Comparison of ENCODE assay signal across 7 mouse cellular contexts in genomic region chr2:164909542-164909941, GRCm38 (mm10). TPM values are rescaled to one million over a fixed set of nuclear protein-coding genes. Genes with fewer than 3 reads are reported as not detected.
DNase-seq lines count a peak whose midpoint lies in the region; ATAC-seq and TF ChIP-seq lines count a peak whose summit lies in the region.

No protein-coding gene starts in this region.

- no peak for TF ChIP-seq CTCF in E14TG2a.4 (conservative IDR thresholded peaks at IDR 0.05; ENCODE audit: low read length)
- TF ChIP-seq CTCF in kidney, adult 2 months (conservative IDR thresholded peaks at IDR 0.05; ENCODE audit: insufficient read depth, insufficient read length, low read depth, low read length): peak; percentile 74

- H3K9ac ChIP-seq in forebrain, embryonic 16.5 days (replicated peaks; ENCODE audit: low read depth, low read length): no peak overlapping the region
- H3K9ac ChIP-seq in lung, embryonic 16.5 days (ENCODE audit: low read length): peak overlapping the region; percentile 96

- peaks cover 6% of the 10 kb centered on the region for H3K9me3 ChIP-seq in E14TG2a.4 (ENCODE audit: low read length)
- peaks cover 4% of the 10 kb centered on the region for H3K9me3 ChIP-seq in forebrain, embryonic 16.5 days (ENCODE audit: control insufficient read depth, low read length)
- H3K9me3 ChIP-seq in lung, embryonic 16.5 days (ENCODE audit: control insufficient read depth, low read length): peaks cover 6% of the 10 kb centered on the region

- H3K4me1 ChIP-seq in E14TG2a.4 (replicated peaks; ENCODE audit: low read depth, low read length): peaks cover 59% of the 10 kb centered on the region
- peaks cover 21% of the 10 kb centered on the region for H3K4me1 ChIP-seq in forebrain, embryonic 16.5 days (replicated peaks; ENCODE audit: control insufficient read depth, insufficient read depth, low read length)
- H3K4me1 ChIP-seq in kidney, adult 2 months (ENCODE audit: control insufficient read depth, insufficient read depth, low read length): peaks cover 12% of the 10 kb centered on the region; the same call in 1 of the 2 replicates
- H3K4me1 ChIP-seq in lung, embryonic 16.5 days (replicated peaks; ENCODE audit: control insufficient read depth, insufficient read depth, low read length): peaks cover 16% of the 10 kb centered on the region

- DNase-seq in adipocyte (ENCODE audit: low spot score): peak; percentile 72
- peak; percentile 67 for DNase-seq in kidney, adult 2 months
- peak; percentile 67 for DNase-seq in splenic B cell, adult 2 months (ENCODE audit: low read depth, low spot score)
- DNase-seq in left cerebral cortex, postnatal 36 days (ENCODE audit: low spot score in 2 of 2): no peak

- TF ChIP-seq POLR2A in kidney, adult 2 months (IDR thresholded peaks at IDR 0.05; ENCODE audit: low read depth, low read length): no peak

- 95% methylated on average over 1 of the region's 1 CpGs for WGBS in forebrain, embryonic 16.5 days
- WGBS in kidney, adult 2 months: 68% methylated on average over 1 of the region's 1 CpGs
- 74% methylated on average over 1 of the region's 1 CpGs for WGBS in lung, embryonic 16.5 days

- ATAC-seq in forebrain, embryonic 16.5 days: no peak
- no peak for ATAC-seq in lung, embryonic 16.5 days (ENCODE audit: low read depth)

- H3K36me3 ChIP-seq in E14TG2a.4 (ENCODE audit: insufficient read depth, low read length): peaks cover 66% of the 10 kb centered on the region
- H3K36me3 ChIP-seq in forebrain, embryonic 16.5 days (ENCODE audit: control insufficient read depth, insufficient read depth): peaks cover 30% of the 10 kb centered on the region
- peaks cover 8% of the 10 kb centered on the region; the same call in 1 of the 2 replicates for H3K36me3 ChIP-seq in kidney, adult 2 months (ENCODE audit: control insufficient read depth, insufficient read depth, low read length)
- H3K36me3 ChIP-seq in lung, embryonic 16.5 days (ENCODE audit: control insufficient read depth, insufficient read depth, low read length): peaks cover 42% of the 10 kb centered on the region
- H3K36me3 ChIP-seq in splenic B cell, adult 2 months (ENCODE audit: control insufficient read depth, insufficient read depth, low read length, poor library complexity, severe bottlenecking): peaks cover 22% of the 10 kb centered on the region

- peak overlapping the region; percentile 95 for H3K4me3 ChIP-seq in E14TG2a.4 (replicated peaks; ENCODE audit: low read length)
- H3K4me3 ChIP-seq in forebrain, embryonic 16.5 days (replicated peaks; ENCODE audit: low read length): no peak overlapping the region
- 0 out of 2 replicates have a peak overlapping the region, but pooled peaks have one; percentile 63 for H3K4me3 ChIP-seq in kidney, adult 2 months (ENCODE audit: insufficient read depth, low read depth, low read length)
- H3K4me3 ChIP-seq in lung, embryonic 16.5 days (ENCODE audit: low read length): peak overlapping the region; percentile 78

- intact Hi-C loops in left cerebral cortex, postnatal 36 days (cut with DNase I): no loop called here

- peak overlapping the region; percentile 96; the same call in 1 of the 2 replicates for H3K4me2 ChIP-seq in forebrain, embryonic 16.5 days (ENCODE audit: low read length)
- peak overlapping the region; percentile 75 for H3K4me2 ChIP-seq in lung, embryonic 16.5 days (ENCODE audit: low read depth, low read length)

- H3K27me3 ChIP-seq in E14TG2a.4 (ENCODE audit: insufficient read depth, low read length): no peaks in the 10 kb centered on the region
- no peaks in the 10 kb centered on the region for H3K27me3 ChIP-seq in forebrain, embryonic 16.5 days (replicated peaks; ENCODE audit: control insufficient read depth, insufficient read depth, low read length)
- no peaks in the 10 kb centered on the region for H3K27me3 ChIP-seq in kidney, adult 2 months (replicated peaks; ENCODE audit: control insufficient read depth, insufficient read depth, low read length)
- no peaks in the 10 kb centered on the region for H3K27me3 ChIP-seq in lung, embryonic 16.5 days (ENCODE audit: control insufficient read depth, insufficient read depth, low read depth, low read length)
- H3K27me3 ChIP-seq in splenic B cell, adult 2 months (ENCODE audit: control insufficient read depth, insufficient read depth, low read length, poor library complexity, severe bottlenecking): no peaks in the 10 kb centered on the region; the same call in 1 of the 2 replicates

- H3K27ac ChIP-seq in forebrain, embryonic 16.5 days (ENCODE audit: low read length): no peak overlapping the region
- no peak overlapping the region for H3K27ac ChIP-seq in kidney, adult 2 months (ENCODE audit: insufficient read depth, low read depth, low read length)
- H3K27ac ChIP-seq in lung, embryonic 16.5 days (ENCODE audit: low read length): no peak overlapping the region

RNA-seq across cellular contexts. Expression of gene Zfp335, which starts 2.0 kb away (rescaled TPM):
- 16.2 and 19.9 TPM in 2 replicates for polyA plus RNA-seq in forebrain, embryonic 16.5 days (2015; fragmentation: Nextera tagmentation; extraction: Ambion mirVana)
- 20.4 and 25.7 TPM in 2 replicates for polyA plus RNA-seq in kidney, adult 2 months (2012; rRNA removed)
- polyA plus RNA-seq in lung, embryonic 16.5 days (2015; fragmentation: Nextera tagmentation; extraction: Ambion mirVana): 14.3 and 14.6 TPM in 2 replicates
- total RNA-seq in left cerebral cortex, postnatal 36 days (2021): 10 to 100 TPM; 22.6 to 28.5 TPM

RNA-seq across cellular contexts. Expression of gene Pcif1, which starts 30.4 kb away (rescaled TPM):
- polyA plus RNA-seq in forebrain, embryonic 16.5 days (2015; fragmentation: Nextera tagmentation; extraction: Ambion mirVana): 79.3 and 93.7 TPM in 2 replicates
- 37.2 and 43.1 TPM in 2 replicates for polyA plus RNA-seq in kidney, adult 2 months (2012; rRNA removed)
- polyA plus RNA-seq in lung, embryonic 16.5 days (2015; fragmentation: Nextera tagmentation; extraction: Ambion mirVana): 75.3 and 75.8 TPM in 2 replicates
- total RNA-seq in left cerebral cortex, postnatal 36 days (2021): 10 to 100 TPM; 42.8 to 46.7 TPM

RNA-seq across cellular contexts. Expression of gene Mmp9, which starts 31.0 kb away (rescaled TPM):
- 16.9 and 20.6 TPM in 2 replicates for polyA plus RNA-seq in forebrain, embryonic 16.5 days (2015; fragmentation: Nextera tagmentation; extraction: Ambion mirVana)
- polyA plus RNA-seq in kidney, adult 2 months (2012; rRNA removed): 1.7 and 1.8 TPM in 2 replicates
- polyA plus RNA-seq in lung, embryonic 16.5 days (2015; fragmentation: Nextera tagmentation; extraction: Ambion mirVana): 2.0 and 7.8 TPM in 2 replicates
- total RNA-seq in left cerebral cortex, postnatal 36 days (2021): 1 to 10 TPM; 1.7 to 2.1 TPM

RNA-seq across cellular contexts. Expression of gene Slc12a5, which starts 51.1 kb away (rescaled TPM):
- polyA plus RNA-seq in forebrain, embryonic 16.5 days (2015; fragmentation: Nextera tagmentation; extraction: Ambion mirVana): 13.1 and 22.4 TPM in 2 replicates
- 1.5 and 2.2 TPM in 2 replicates for polyA plus RNA-seq in kidney, adult 2 months (2012; rRNA removed)
- 0.47 and 0.53 TPM in 2 replicates for polyA plus RNA-seq in lung, embryonic 16.5 days (2015; fragmentation: Nextera tagmentation; extraction: Ambion mirVana)
- 100 to 1,000 TPM; 521 to 559 TPM for total RNA-seq in left cerebral cortex, postnatal 36 days (2021)

RNA-seq across cellular contexts. Expression of gene Pltp, which starts 52.0 kb away (rescaled TPM):
- polyA plus RNA-seq in forebrain, embryonic 16.5 days (2015; fragmentation: Nextera tagmentation; extraction: Ambion mirVana): 45.7 and 63.9 TPM in 2 replicates
- 39.6 and 41.5 TPM in 2 replicates for polyA plus RNA-seq in kidney, adult 2 months (2012; rRNA removed)
- polyA plus RNA-seq in lung, embryonic 16.5 days (2015; fragmentation: Nextera tagmentation; extraction: Ambion mirVana): 193 and 203 TPM in 2 replicates
- 10 to 100 TPM; 81.9 to 86.4 TPM for total RNA-seq in left cerebral cortex, postnatal 36 days (2021)

Comparison
In these comparisons a context has a peak if more than half of its experiments do, and no peak if none do; other contexts are left out.
1. DNase-seq: peak in adipocyte (single experiment), kidney, adult 2 months (single experiment) and splenic B cell, adult 2 months (single experiment); none in left cerebral cortex, postnatal 36 days (0 of 2).